Mouse (Mus musculus) inflammation-experienced regulatory T-cells, adult 6 months (primary cell): ENCODE data around the gene Tpk1. TPM values are rescaled to one million over a fixed set of nuclear protein-coding genes. Genes with fewer than 3 reads are reported as not detected.
A peak's percentile ranks its signal among the peaks of the same experiment; 100 is the strongest.

Experiments
- ATAC-seq: one replicate; pipeline ENCODE4 v1.8.0; 2017
- polyA plus RNA-seq, 3 experiments: library from polyadenylated mRNA; unstranded; fragments of 100-300 nt; shearing (Covaris generic); gene quantifications; one replicate each; pipeline ENCODE4 v1.2.1; 2017

The Tpk1 gene
- polyA plus RNA-seq, 3 experiments from 2014 or later: 10.4 to 19.5 (median 11.5) TPM

- no peak for ATAC-seq
These were observed 231.7 kb downstream of the Tpk1 start for GRCm38 (mm10) chr6:43434365-43434764.

- no peak for ATAC-seq
These were observed 241.1 kb downstream of the Tpk1 start for GRCm38 (mm10) chr6:43424978-43425377.

- no peak for ATAC-seq
These were observed 245.6 kb downstream of the Tpk1 start for GRCm38 (mm10) chr6:43420358-43420979.

- no peak for ATAC-seq
These were observed 257.1 kb downstream of the Tpk1 start for GRCm38 (mm10) chr6:43408949-43409348.

- no peak for ATAC-seq
These were observed 263.0 kb downstream of the Tpk1 start for GRCm38 (mm10) chr6:43403076-43403475.

GRCm38 (mm10) chr6:43402219-43402997 lies 263.7 kb downstream of the Tpk1 start:
- ATAC-seq: no peak

- no peak for ATAC-seq
These were observed 269.7 kb downstream of the Tpk1 start for GRCm38 (mm10) chr6:43396426-43396825.

- no peak for ATAC-seq
These were observed 270.5 kb downstream of the Tpk1 start for GRCm38 (mm10) chr6:43395538-43395937.

- no peak for ATAC-seq
These were observed 274.7 kb downstream of the Tpk1 start for GRCm38 (mm10) chr6:43391358-43391757.

- ATAC-seq: no peak
These were observed 278.8 kb downstream of the Tpk1 start for GRCm38 (mm10) chr6:43387273-43387672.

- ATAC-seq: no peak
These were observed 281.2 kb downstream of the Tpk1 start for GRCm38 (mm10) chr6:43384841-43385240.

- no peak for ATAC-seq
These were observed 281.8 kb downstream of the Tpk1 start for GRCm38 (mm10) chr6:43384304-43384703.

GRCm38 (mm10) chr6:43382750-43383149 lies 283.3 kb downstream of the Tpk1 start:
- ATAC-seq: peak; percentile 57

- peak; percentile 71 for ATAC-seq
These were observed 283.8 kb downstream of the Tpk1 start for GRCm38 (mm10) chr6:43382284-43382683.

- no peak for ATAC-seq
These were observed 292.9 kb downstream of the Tpk1 start for GRCm38 (mm10) chr6:43373206-43373605.

GRCm38 (mm10) chr6:43367434-43367945 lies 298.6 kb downstream of the Tpk1 start:
- no peak for ATAC-seq

- ATAC-seq: no peak
These were observed 299.1 kb downstream of the Tpk1 start for GRCm38 (mm10) chr6:43366952-43367351.

GRCm38 (mm10) chr6:43363917-43364316 lies 302.2 kb downstream of the Tpk1 start:
- no peak for ATAC-seq

- ATAC-seq: no peak
These were observed 302.7 kb downstream of the Tpk1 start for GRCm38 (mm10) chr6:43363291-43363820.

- no peak for ATAC-seq
These were observed 304.8 kb downstream of the Tpk1 start for GRCm38 (mm10) chr6:43361248-43361647.

GRCm38 (mm10) chr6:43360214-43360613 lies 305.9 kb downstream of the Tpk1 start:
- no peak for ATAC-seq

- no peak for ATAC-seq
These were observed 311.4 kb downstream of the Tpk1 start for GRCm38 (mm10) chr6:43354562-43355241.

- ATAC-seq: no peak
These were observed 312.6 kb downstream of the Tpk1 start for GRCm38 (mm10) chr6:43353446-43353845.
